Mouse (Mus musculus): ENCODE measurements around the gene Arrdc1. TPM values are rescaled to one million over a fixed set of nuclear protein-coding genes. Genes with fewer than 3 reads are reported as not detected.

The Arrdc1 gene
- polyA plus RNA-seq, 1 experiment, result 4.8 TPM

DNA sequence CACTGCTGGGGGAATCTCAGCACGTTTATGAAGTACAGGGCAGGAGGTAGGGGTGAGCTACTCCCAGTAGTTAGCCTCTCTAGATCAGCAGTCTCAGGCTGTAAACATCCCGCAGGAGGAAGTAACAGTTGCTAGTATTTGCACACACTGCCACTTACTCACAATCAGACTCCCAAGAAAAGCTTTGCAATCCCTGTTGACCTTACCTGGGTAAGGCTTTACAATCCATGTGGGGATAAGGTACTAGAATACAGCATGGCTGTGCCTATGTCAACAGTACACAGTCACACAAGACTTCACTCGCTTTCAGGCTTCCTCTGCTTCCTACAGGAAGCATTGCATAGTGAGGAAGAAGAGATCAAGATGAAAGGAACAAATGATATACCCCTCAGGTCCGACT, 38.3 kb downstream of the Arrdc1 start:
- Histone ChIP-seq H3K4me3 (no peak overlapping the region), H3K79me2 (ENCODE audit: control insufficient read depth, insufficient read depth) (peaks cover 90% of the 10 kb centered on the region), H3K27me3 (ENCODE audit: control insufficient read depth, insufficient read depth, insufficient read length) (no peaks in the 10 kb centered on the region), H3K4me2 (ENCODE audit: low read depth) (no peak overlapping the region), H3ac (ENCODE audit: control insufficient read depth, insufficient read length) (no peak overlapping the region), H3K36me3 (ENCODE audit: control insufficient read depth, insufficient read depth) (peaks cover 5% of the 10 kb centered on the region)
- TF ChIP-seq E2F4 (IDR thresholded peaks at IDR 0.05; ENCODE audit: insufficient read depth) (no peak), MAX (IDR thresholded peaks at IDR 0.05; ENCODE audit: low read depth) (no peak), USF1 (IDR thresholded peaks at IDR 0.05; ENCODE audit: low read depth) (no peak), TCF12 (IDR thresholded peaks at IDR 0.05; ENCODE audit: insufficient read depth, poor library complexity, severe bottlenecking) (no peak), SRF (IDR thresholded peaks at IDR 0.05; ENCODE audit: control insufficient read depth, insufficient read length, low read depth) (no peak), REST (IDR thresholded peaks at IDR 0.05; ENCODE audit: insufficient read depth, insufficient read length) (no peak), MYOG (IDR thresholded peaks at IDR 0.05; ENCODE audit: control insufficient read depth in 1 of 3, insufficient read depth in 1 of 3, insufficient read length in 2 of 3, low read depth in 2 of 3) (no peak), CEBPB (IDR thresholded peaks at IDR 0.05; ENCODE audit: insufficient read depth, poor library complexity, severe bottlenecking) (no peak), MYOD1 (IDR thresholded peaks at IDR 0.05; ENCODE audit: control insufficient read depth in 1 of 3, insufficient read length in 2 of 3, low read depth in 2 of 3) (no peak), TCF3 (IDR thresholded peaks at IDR 0.05; ENCODE audit: insufficient read length, low read depth) (no peak), POLR2AphosphoS2 (IDR thresholded peaks at IDR 0.05; ENCODE audit: insufficient read length, low read depth) (no peak), POLR2A (IDR thresholded peaks at IDR 0.05; ENCODE audit: insufficient read length, low read depth) (no peak)

DNA sequence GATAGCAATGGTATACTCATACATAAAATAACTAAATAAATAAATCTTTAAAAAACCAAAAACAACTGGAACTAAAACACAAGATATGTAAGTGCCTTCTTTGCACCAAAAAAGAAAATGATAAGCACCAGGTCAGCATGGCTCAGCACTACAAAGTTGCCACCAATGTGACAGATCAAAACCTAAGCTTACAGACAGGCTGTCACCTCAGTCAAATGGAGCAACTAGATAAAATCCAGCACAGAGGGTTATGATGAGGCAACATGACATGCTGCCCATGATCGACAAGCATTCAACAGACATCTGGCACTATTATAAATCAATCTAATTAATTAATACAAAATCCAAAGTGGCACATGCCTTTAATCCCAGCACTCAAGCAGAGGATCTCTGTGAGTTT, 40.8 kb downstream of the Arrdc1 start:
- H3K4me2 ChIP-seq (ENCODE audit: low read depth), result no peak overlapping the region
- TF ChIP-seq POLR2A (IDR thresholded peaks at IDR 0.05; ENCODE audit: insufficient read length, low read depth), result no peak
- no peak for TF ChIP-seq MYOD1 (IDR thresholded peaks at IDR 0.05; ENCODE audit: control insufficient read depth in 1 of 3, insufficient read length in 2 of 3, low read depth in 2 of 3)
- no peak for TF ChIP-seq USF1 (IDR thresholded peaks at IDR 0.05; ENCODE audit: low read depth)
- TF ChIP-seq TCF3 (IDR thresholded peaks at IDR 0.05; ENCODE audit: insufficient read length, low read depth), result no peak
- no peak for TF ChIP-seq POLR2AphosphoS2 (IDR thresholded peaks at IDR 0.05; ENCODE audit: insufficient read length, low read depth)
- TF ChIP-seq MYOG (IDR thresholded peaks at IDR 0.05; ENCODE audit: control insufficient read depth in 1 of 3, insufficient read depth in 1 of 3, insufficient read length in 2 of 3, low read depth in 2 of 3), result no peak
- no peak for TF ChIP-seq TCF12 (IDR thresholded peaks at IDR 0.05; ENCODE audit: insufficient read depth, poor library complexity, severe bottlenecking)
- no peak for TF ChIP-seq REST (IDR thresholded peaks at IDR 0.05; ENCODE audit: insufficient read depth, insufficient read length)
- no peak for TF ChIP-seq E2F4 (IDR thresholded peaks at IDR 0.05; ENCODE audit: insufficient read depth)
- no peak for TF ChIP-seq MAX (IDR thresholded peaks at IDR 0.05; ENCODE audit: low read depth)
- no peak for TF ChIP-seq SRF (IDR thresholded peaks at IDR 0.05; ENCODE audit: control insufficient read depth, insufficient read length, low read depth)
- no peak overlapping the region for H3ac ChIP-seq (ENCODE audit: control insufficient read depth, insufficient read length)
- peaks cover 5% of the 10 kb centered on the region for H3K36me3 ChIP-seq (ENCODE audit: control insufficient read depth, insufficient read depth)
- H3K79me2 ChIP-seq (ENCODE audit: control insufficient read depth, insufficient read depth), result peaks cover 96% of the 10 kb centered on the region
- no peak overlapping the region for H3K4me3 ChIP-seq
- no peaks in the 10 kb centered on the region for H3K27me3 ChIP-seq (ENCODE audit: control insufficient read depth, insufficient read depth, insufficient read length)

DNA sequence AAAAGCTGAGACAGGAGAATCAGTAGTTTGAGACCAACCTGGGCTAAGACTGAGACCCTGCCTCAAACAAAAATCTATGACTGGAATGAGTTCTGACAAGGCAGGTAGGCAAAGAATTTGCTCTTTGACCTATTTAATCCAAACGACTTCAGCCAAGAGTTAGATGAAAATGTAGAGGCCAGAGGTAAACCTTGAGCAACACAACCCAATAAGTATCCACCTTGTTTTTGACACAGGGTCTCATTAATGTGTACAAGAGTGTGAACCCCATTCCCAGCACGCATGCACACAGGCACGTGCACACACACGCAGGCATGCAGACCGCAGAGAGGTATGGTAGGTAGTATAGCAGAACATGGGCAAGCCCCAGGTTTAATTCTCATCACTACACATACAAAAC, 42.7 kb downstream of the Arrdc1 start:
- Histone ChIP-seq H3K4me3 (no peak overlapping the region), H3K36me3 (ENCODE audit: control insufficient read depth, insufficient read depth) (no peaks in the 10 kb centered on the region), H3ac (ENCODE audit: control insufficient read depth, insufficient read length) (no peak overlapping the region), H3K79me2 (ENCODE audit: control insufficient read depth, insufficient read depth) (peaks cover 95% of the 10 kb centered on the region), H3K4me2 (ENCODE audit: low read depth) (no peak overlapping the region), H3K27me3 (ENCODE audit: control insufficient read depth, insufficient read depth, insufficient read length) (no peaks in the 10 kb centered on the region)
- TF ChIP-seq CEBPB (IDR thresholded peaks at IDR 0.05; ENCODE audit: insufficient read depth, poor library complexity, severe bottlenecking) (no peak), POLR2A (IDR thresholded peaks at IDR 0.05; ENCODE audit: insufficient read length, low read depth) (no peak), MYOG (IDR thresholded peaks at IDR 0.05; ENCODE audit: control insufficient read depth in 1 of 3, insufficient read depth in 1 of 3, insufficient read length in 2 of 3, low read depth in 2 of 3) (no peak), MAX (IDR thresholded peaks at IDR 0.05; ENCODE audit: low read depth) (no peak), E2F4 (IDR thresholded peaks at IDR 0.05; ENCODE audit: insufficient read depth) (no peak), USF1 (IDR thresholded peaks at IDR 0.05; ENCODE audit: low read depth) (no peak), POLR2AphosphoS2 (IDR thresholded peaks at IDR 0.05; ENCODE audit: insufficient read length, low read depth) (no peak), TCF3 (IDR thresholded peaks at IDR 0.05; ENCODE audit: insufficient read length, low read depth) (no peak), MYOD1 (IDR thresholded peaks at IDR 0.05; ENCODE audit: control insufficient read depth in 1 of 3, insufficient read length in 2 of 3, low read depth in 2 of 3) (no peak), SRF (IDR thresholded peaks at IDR 0.05; ENCODE audit: control insufficient read depth, insufficient read length, low read depth) (no peak), REST (IDR thresholded peaks at IDR 0.05; ENCODE audit: insufficient read depth, insufficient read length) (no peak), TCF12 (IDR thresholded peaks at IDR 0.05; ENCODE audit: insufficient read depth, poor library complexity, severe bottlenecking) (no peak)

DNA sequence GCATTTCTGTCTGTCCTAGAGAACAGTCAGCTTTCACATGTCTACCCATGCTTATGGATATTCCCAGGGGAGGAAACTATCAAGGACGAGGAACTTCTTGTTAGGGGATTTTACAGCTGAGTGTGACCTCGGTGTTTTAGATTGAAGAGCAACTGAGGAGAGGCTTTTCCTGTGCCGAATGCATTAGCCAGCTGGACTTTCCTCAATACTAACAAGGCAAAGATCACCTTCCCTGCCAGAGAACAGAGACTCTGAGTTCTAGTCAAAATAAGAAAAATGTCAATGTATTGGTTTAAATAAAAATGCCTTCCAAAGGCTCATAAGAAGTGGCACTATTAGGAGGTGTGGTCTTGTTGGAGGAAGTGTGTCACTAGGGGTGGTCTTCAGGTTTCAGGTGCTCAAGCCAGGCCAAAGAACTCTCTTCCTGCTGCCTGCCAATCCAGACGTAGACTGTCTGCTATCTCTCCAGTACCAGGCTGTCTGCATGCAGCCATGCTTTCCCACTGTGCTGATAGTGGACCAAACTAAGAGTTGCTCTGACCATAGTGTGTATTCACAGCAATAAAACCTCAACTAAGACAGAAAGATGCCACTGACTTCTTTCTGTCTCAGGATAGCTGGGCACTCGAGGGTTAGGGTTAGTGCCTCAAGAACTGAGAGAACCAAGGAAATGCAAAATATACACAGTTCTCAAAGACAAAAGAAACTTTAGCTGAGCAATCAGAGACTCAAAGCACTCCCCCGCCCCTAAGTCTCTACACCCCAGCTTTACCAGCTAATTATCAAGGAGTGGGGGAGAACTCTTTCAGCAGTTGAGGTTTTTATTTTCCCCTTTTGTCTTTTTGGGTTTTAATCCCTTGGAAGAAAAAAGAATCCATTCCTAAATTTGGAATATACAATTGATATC, 44.3 kb downstream of the Arrdc1 start:
- no peak overlapping the region for H3K4me3 ChIP-seq
- no peak overlapping the region for H3K4me2 ChIP-seq (ENCODE audit: low read depth)
- no peak for TF ChIP-seq USF1 (IDR thresholded peaks at IDR 0.05; ENCODE audit: low read depth)
- TF ChIP-seq CEBPB (IDR thresholded peaks at IDR 0.05; ENCODE audit: insufficient read depth, poor library complexity, severe bottlenecking), result no peak
- no peak for TF ChIP-seq POLR2A (IDR thresholded peaks at IDR 0.05; ENCODE audit: insufficient read length, low read depth)
- TF ChIP-seq REST (IDR thresholded peaks at IDR 0.05; ENCODE audit: insufficient read depth, insufficient read length), result no peak
- TF ChIP-seq POLR2AphosphoS2 (IDR thresholded peaks at IDR 0.05; ENCODE audit: insufficient read length, low read depth), result no peak
- no peak for TF ChIP-seq MYOG (IDR thresholded peaks at IDR 0.05; ENCODE audit: control insufficient read depth in 1 of 3, insufficient read depth in 1 of 3, insufficient read length in 2 of 3, low read depth in 2 of 3)
- TF ChIP-seq MAX (IDR thresholded peaks at IDR 0.05; ENCODE audit: low read depth), result no peak
- no peak for TF ChIP-seq MYOD1 (IDR thresholded peaks at IDR 0.05; ENCODE audit: control insufficient read depth in 1 of 3, insufficient read length in 2 of 3, low read depth in 2 of 3)
- TF ChIP-seq TCF12 (IDR thresholded peaks at IDR 0.05; ENCODE audit: insufficient read depth, poor library complexity, severe bottlenecking), result no peak
- H3ac ChIP-seq (ENCODE audit: control insufficient read depth, insufficient read length), result no peak overlapping the region
- H3K36me3 ChIP-seq (ENCODE audit: control insufficient read depth, insufficient read depth), result peaks cover 11% of the 10 kb centered on the region
- H3K27me3 ChIP-seq (ENCODE audit: control insufficient read depth, insufficient read depth, insufficient read length), result no peaks in the 10 kb centered on the region
- H3K79me2 ChIP-seq (ENCODE audit: control insufficient read depth, insufficient read depth), result peaks cover 80% of the 10 kb centered on the region
